Mouse (Mus musculus): ENCODE results near the gene Skap1.
"Not testable (repeated sequence)": the region's sequence is repeated elsewhere in the genome, so short reads cannot be mapped to it uniquely, and the experiment has no call there.

The Skap1 gene

GRCm38 (mm10) chr11:96696842-96697455, 232.6 kb downstream of the Skap1 start:
- peak; percentile 34 for DNase-seq (ENCODE audit: low spot score)

GRCm38 (mm10) chr11:96697467-96697866, 233.1 kb downstream of the Skap1 start:
- DNase-seq (ENCODE audit: low spot score) = no peak

DNA sequence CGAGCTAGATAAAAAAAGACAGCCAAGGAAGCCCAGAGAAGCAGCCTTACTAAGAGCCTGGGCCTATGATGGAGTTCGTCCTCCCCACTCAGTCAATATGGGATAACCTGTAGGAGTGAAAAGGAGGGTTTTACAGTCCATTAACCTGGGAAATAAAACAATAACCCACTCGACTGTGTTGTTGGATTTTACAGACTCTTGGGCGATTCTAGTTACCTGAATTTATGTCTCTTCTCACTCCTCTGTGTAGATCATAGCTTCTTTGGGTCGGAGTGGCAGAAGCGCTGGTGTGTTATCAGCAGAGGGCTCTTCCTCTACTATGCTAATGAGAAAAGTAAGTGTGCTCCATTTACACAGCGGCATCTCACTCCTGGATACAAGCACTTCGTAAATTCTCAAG, 239.4 kb downstream of the Skap1 start:
- no peak for DNase-seq (ENCODE audit: low spot score)

DNA sequence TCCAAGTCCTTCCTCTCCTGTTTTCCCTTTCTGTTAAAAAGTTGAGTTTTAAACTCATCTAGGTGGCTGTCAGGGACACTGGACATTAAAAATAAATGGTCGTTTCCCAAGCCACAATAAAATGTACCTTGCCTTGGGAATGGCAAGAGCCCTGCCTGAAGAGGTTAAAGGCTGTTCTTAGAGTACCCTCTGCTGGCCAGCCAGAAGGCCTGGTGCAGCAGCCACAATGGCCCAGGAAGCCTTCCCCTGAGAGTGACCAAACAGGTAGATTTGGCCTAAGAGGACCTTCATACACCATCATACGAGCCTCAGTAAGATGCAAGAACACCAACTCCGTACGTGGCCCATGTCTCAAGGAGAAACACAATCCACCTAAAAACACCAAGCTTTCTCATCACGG, 246.9 kb downstream of the Skap1 start:
- DNase-seq (ENCODE audit: low spot score) = no peak

- no peak for DNase-seq (ENCODE audit: low spot score)
Observed at GRCm38 (mm10) chr11:96711670-96712069, 247.3 kb downstream of the Skap1 start.

GRCm38 (mm10) chr11:96713210-96714005, 249.0 kb downstream of the Skap1 start:
- DNase-seq (ENCODE audit: low spot score) = no peak

DNA sequence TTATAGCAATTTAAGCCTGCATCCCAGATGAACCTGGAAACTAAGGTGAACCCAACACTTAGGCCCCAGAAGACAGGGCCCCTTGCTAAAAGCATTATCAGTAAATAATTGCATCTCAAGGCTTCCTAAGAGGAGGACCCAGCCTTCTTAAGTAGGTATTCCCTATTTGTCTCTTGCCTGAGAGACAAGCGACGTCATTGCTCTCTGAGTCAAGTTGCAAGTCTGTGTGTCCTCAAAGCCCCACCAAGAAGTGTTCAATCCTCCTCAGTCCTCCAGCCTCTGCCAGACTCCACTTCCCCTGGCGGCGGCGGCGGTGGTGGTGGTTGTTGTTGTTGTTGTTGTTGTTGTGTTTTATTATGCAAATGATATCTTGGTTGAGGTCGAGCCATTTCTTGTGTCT, 249.6 kb downstream of the Skap1 start:
- DNase-seq (ENCODE audit: low spot score) = no peak

DNA sequence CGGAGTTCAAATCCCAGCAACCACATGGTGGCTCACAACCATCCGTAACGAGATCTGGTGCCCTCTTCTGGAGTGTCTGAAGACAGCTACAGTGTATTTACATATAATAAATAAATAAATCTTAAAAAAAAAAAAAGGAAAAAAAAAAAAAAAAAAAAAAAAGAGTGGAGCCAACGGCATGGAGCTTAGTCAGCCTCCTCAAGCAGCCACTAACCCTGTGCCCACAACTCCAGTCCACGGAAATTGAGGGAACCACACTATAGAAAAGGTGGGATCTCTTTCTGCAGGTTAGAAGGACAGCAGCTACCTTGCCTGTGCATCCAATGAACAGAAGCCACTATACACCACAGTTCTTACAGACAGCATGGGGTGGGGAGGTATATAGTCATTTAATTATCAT, 250.8 kb downstream of the Skap1 start:
- DNase-seq (ENCODE audit: low spot score) = not testable (repeated sequence)

DNA sequence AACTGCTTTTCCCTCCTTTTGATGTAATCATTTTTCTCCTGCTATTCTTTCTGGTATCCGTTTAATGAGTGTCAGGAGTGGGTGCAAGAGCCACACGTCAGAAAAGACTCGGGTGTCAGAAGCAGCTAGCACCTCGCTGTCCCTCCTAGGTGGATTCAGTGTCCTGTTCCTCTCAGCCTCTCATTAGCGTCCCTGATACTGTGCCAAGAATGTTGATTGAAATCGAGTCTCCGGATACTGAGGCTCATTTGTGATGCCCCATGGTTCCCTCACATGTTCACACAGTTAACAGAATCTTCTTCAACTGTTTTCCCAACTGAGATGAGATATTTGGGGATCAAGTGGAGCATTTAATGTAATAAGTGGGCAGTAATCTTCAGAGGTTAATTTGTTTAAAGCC, 254.2 kb downstream of the Skap1 start:
- no peak for DNase-seq (ENCODE audit: low spot score)

- peak; percentile 18 for DNase-seq (ENCODE audit: low spot score)
Observed at GRCm38 (mm10) chr11:96725833-96726232, 261.4 kb downstream of the Skap1 start.

GRCm38 (mm10) chr11:96728577-96728976, 264.2 kb downstream of the Skap1 start:
- DNase-seq (ENCODE audit: low spot score) = no peak

DNA sequence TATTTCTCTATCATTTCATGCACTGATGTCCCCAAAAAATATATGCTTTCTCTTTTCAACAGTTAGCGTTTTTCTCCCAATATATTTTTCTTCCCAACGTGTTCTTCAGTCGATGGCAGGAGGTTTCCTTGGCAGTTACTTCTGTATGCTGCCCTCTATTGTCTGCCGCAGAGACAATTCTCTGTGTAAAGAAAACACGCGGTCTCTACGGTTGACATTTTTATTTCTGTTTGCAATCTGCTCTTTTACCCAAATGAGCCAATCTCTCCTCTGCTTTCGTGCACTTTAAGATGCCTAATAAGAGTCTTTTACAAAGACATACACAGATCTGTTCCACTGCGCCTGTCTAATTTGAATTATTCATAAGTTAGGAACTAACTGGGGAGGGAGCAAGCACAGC, 265.1 kb downstream of the Skap1 start:
- DNase-seq (ENCODE audit: low spot score) = no peak

DNA sequence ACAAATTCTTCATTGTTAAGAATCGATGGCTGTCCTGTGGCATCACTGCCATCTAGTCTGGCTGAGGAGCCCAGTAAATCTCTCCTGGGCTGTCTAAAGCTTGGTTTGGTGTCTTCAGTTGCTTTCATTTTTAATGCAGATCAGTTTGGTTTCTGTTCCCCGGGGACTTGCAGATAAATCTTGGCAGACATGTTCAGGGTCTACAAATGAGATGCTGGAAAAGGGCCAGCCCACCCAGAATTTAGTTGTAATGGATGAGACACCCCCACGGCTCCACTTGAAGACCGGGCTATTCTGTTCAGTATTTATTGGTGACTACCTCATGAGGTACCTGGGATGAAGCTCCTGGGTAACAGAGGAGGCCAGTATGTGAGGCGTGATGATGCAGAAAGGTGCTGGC, 265.9 kb downstream of the Skap1 start:
- DNase-seq (ENCODE audit: low spot score) = no peak

- DNase-seq (ENCODE audit: low spot score) = no peak
Observed at GRCm38 (mm10) chr11:96732657-96733056, 268.3 kb downstream of the Skap1 start.

DNA sequence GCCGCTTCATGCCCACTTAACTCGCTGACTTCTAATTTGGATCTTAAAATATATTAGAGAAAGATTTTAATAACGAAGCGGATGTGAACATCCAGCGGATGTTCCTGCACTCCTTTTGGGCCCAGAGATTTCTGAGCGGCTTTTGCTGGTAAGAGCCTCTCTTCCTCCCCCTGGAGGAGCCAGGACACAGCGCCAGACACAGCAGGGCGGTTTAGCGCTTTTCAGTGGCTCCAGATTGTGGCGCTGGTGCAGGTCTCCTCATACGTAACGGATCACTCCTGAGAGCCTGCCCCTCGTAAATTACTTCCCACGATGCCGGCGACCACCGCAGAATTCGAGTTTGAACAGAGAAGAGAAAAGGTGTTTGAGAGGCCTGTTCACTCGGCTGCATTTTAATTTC, 271.5 kb downstream of the Skap1 start:
- no peak for DNase-seq (ENCODE audit: low spot score)

DNA sequence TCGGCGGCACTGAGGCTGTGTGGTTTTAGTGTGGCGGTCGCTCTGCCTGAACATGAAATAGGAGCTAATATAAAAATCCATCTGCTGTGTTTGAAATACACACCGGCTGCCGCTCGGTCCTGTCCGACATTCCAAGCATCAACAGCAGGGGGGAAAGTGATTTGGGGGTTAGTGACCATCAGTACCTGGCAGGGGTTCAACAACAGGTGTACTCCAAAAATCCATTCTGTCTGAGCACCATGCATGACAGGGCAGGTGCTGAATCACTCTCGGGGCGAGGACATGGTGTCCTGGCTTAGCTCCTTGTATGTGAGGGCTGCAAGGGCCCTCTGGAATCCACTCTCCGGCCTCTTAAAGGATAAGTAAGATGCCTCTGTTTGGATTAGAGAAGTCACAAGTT, 272.0 kb downstream of the Skap1 start:
- DNase-seq (ENCODE audit: low spot score) = no peak

- DNase-seq (ENCODE audit: low spot score) = no peak
Observed at GRCm38 (mm10) chr11:96737673-96738471, 273.5 kb downstream of the Skap1 start.

GRCm38 (mm10) chr11:96740796-96741195, 276.4 kb downstream of the Skap1 start:
- no peak for DNase-seq (ENCODE audit: low spot score)

DNA sequence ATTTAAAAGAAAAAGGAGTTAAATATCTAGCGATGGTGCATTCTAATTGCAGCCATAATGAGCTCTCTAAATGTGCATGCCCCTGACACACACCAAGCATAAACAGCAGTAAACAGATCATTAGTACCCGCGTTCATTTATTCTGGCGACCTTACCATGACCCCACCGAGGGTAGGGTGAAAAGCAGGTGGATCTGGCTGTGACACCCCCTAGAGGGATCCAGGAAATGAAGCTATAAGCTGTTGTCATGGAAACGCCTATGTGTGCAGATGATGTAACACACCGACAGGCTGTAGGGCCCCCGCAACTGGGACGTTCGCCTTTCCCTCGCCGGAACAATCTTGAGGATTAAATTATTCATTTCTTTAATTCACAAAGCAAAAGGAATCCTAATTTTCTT, 277.6 kb downstream of the Skap1 start:
- DNase-seq (ENCODE audit: low spot score) = no peak

DNA sequence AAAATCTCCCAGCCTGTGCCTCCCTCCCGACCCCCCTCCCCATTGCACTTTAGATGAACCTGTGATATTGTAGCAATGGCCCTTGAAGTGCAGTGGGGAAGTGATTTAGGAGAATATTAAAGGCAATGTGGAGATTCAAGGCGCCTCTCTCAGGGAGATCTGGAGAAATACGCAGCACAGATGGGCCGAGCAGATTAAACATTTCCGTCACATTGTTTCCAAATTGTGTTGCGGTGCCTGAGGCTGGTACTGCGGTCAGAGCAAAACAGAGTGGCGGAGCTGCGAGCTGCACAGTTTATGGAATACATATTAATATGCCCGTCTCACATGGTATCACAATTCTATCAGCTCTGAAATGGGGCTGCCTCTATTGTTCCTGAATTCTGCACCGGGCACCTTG, 278.6 kb downstream of the Skap1 start:
- DNase-seq (ENCODE audit: low spot score) = no peak

DNA sequence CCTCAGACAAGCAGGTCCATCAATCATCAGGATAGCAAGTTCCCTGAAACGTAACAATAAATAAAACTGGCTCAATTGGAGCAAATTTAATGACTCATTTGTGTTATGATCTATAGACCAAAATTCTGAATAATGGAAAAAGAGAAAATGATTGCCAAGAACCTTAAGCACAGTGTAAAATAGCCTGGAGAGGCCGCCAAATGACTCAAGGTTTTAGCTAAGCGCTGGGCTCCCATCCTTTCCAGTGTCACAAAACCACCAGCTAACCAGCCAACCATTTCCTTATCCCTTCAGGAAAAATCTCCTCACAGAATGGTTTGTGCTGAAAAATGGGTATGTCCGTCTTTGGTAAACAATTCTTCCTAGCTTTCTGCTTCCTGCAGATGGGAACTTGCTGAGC, 279.5 kb downstream of the Skap1 start:
- no peak for DNase-seq (ENCODE audit: low spot score)

- no peak for DNase-seq (ENCODE audit: low spot score)
Observed at GRCm38 (mm10) chr11:96746648-96747047, 282.3 kb downstream of the Skap1 start.

DNA sequence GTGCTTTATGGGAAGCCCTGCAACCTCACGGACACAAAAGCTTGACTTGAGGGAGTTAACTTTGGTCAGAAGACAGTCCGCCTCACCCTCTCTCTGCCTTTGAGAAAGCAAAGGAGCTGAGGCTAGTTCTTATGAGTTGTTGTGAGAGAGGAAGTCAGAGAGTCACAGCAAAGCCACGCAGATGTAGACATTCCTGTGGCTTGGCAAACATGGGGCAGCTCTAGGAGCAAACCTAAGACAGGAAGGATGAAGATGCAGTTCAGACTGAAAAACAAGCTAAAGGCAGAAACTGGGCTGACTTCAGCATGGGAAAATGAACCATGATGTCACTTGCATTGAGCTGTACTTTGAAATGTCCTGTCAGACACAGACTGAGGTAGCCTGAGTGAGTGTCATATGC, 283.2 kb downstream of the Skap1 start:
- peak; percentile 12 for DNase-seq (ENCODE audit: low spot score)
